Mouse (Mus musculus): Measurements from ENCODE around the gene Usp19. TPM values are rescaled to one million over a fixed set of nuclear protein-coding genes. Genes with fewer than 3 reads are reported as not detected.
A peak's percentile ranks its signal among the peaks of the same experiment; 100 is the strongest.

Gene Usp19
- 54.3 and 63.1 TPM in 2 replicates for total RNA-seq (2017)

- peak; percentile 88 for ATAC-seq (replicated peaks; ENCODE audit: low read depth, poor library complexity, severe bottlenecking)
Observed at GRCm38 (mm10) chr9:108490559-108491285, at the start of gene Usp19. TSS of gene Usp19 (plus strand) at chr9:108490602.

- no peak for ATAC-seq (replicated peaks; ENCODE audit: low read depth, poor library complexity, severe bottlenecking)
Observed at GRCm38 (mm10) chr9:108441236-108441919, 49.0 kb upstream of the Usp19 start.

GRCm38 (mm10) chr9:108445125-108445524 is 45.3 kb upstream of the Usp19 start:
- peak; percentile 63 for ATAC-seq (replicated peaks; ENCODE audit: low read depth, poor library complexity, severe bottlenecking)

GRCm38 (mm10) chr9:108449860-108450259 is 40.5 kb upstream of the Usp19 start:
- no peak for ATAC-seq (replicated peaks; ENCODE audit: low read depth, poor library complexity, severe bottlenecking)

- 0 out of 2 replicates have a peak, but pooled peaks have one; percentile 15 for ATAC-seq (replicated peaks; ENCODE audit: low read depth, poor library complexity, severe bottlenecking)
Observed at GRCm38 (mm10) chr9:108450292-108451169, 39.9 kb upstream of the Usp19 start.

GRCm38 (mm10) chr9:108451170-108451493 is 39.3 kb upstream of the Usp19 start:
- ATAC-seq (replicated peaks; ENCODE audit: low read depth, poor library complexity, severe bottlenecking) = no peak

GRCm38 (mm10) chr9:108451519-108452160 is 38.8 kb upstream of the Usp19 start:
- ATAC-seq (replicated peaks; ENCODE audit: low read depth, poor library complexity, severe bottlenecking) = no peak

- ATAC-seq (replicated peaks; ENCODE audit: low read depth, poor library complexity, severe bottlenecking) = peak; percentile 82
Observed at GRCm38 (mm10) chr9:108452291-108452906, 38.0 kb upstream of the Usp19 start.

GRCm38 (mm10) chr9:108452911-108453310 is 37.5 kb upstream of the Usp19 start:
- no peak for ATAC-seq (replicated peaks; ENCODE audit: low read depth, poor library complexity, severe bottlenecking)

GRCm38 (mm10) chr9:108453458-108453857 is 36.9 kb upstream of the Usp19 start:
- ATAC-seq (replicated peaks; ENCODE audit: low read depth, poor library complexity, severe bottlenecking) = no peak

GRCm38 (mm10) chr9:108454429-108454828 is 36.0 kb upstream of the Usp19 start:
- ATAC-seq (replicated peaks; ENCODE audit: low read depth, poor library complexity, severe bottlenecking) = no peak

- ATAC-seq (replicated peaks; ENCODE audit: low read depth, poor library complexity, severe bottlenecking) = no peak
Observed at GRCm38 (mm10) chr9:108455747-108456571, 34.4 kb upstream of the Usp19 start.

GRCm38 (mm10) chr9:108456953-108457352 is 33.4 kb upstream of the Usp19 start:
- no peak for ATAC-seq (replicated peaks; ENCODE audit: low read depth, poor library complexity, severe bottlenecking)

GRCm38 (mm10) chr9:108459939-108460318 is 30.5 kb upstream of the Usp19 start:
- ATAC-seq (replicated peaks; ENCODE audit: low read depth, poor library complexity, severe bottlenecking) = peak; percentile 16

- ATAC-seq (replicated peaks; ENCODE audit: low read depth, poor library complexity, severe bottlenecking) = peak; percentile 91
Observed at GRCm38 (mm10) chr9:108460319-108461178, 29.9 kb upstream of the Usp19 start, which contains the start of gene Ccdc71. TSS of gene Ccdc71 (plus strand) at chr9:108460527.

- no peak for ATAC-seq (replicated peaks; ENCODE audit: low read depth, poor library complexity, severe bottlenecking)
Observed at GRCm38 (mm10) chr9:108461181-108461631, 29.2 kb upstream of the Usp19 start, which contains the start of gene Klhdc8b. TSS of gene Klhdc8b (minus strand) at chr9:108461581.

- ATAC-seq (replicated peaks; ENCODE audit: low read depth, poor library complexity, severe bottlenecking) = no peak
Observed at GRCm38 (mm10) chr9:108461675-108462074, 28.7 kb upstream of the Usp19 start.

GRCm38 (mm10) chr9:108462192-108462591 is 28.2 kb upstream of the Usp19 start:
- no peak for ATAC-seq (replicated peaks; ENCODE audit: low read depth, poor library complexity, severe bottlenecking)
